Mouse (Mus musculus): ENCODE measurements around the gene Sln. TPM values are rescaled to one million over a fixed set of nuclear protein-coding genes. Genes with fewer than 3 reads are reported as not detected.

Sln gene
- total RNA-seq, 2 experiments from 2014 or later: 81.9 to 86.0 TPM

GRCm38 (mm10) chr9:53903215-53903842, 53.4 kb downstream of the Sln start:
- no peak for DNase-seq

Other genes with a start within 250 kb of the Sln start
- 100 to 1,000 TPM; 340 to 351 TPM for gene Acat1, start 239.8 kb upstream of the Sln start, total RNA-seq (2021)
- gene Cul5, start 180.2 kb upstream of the Sln start, total RNA-seq (2021): 10 to 100 TPM; 48.4 to 48.6 TPM
- gene Rab39, start 143.9 kb upstream of the Sln start, total RNA-seq (2021): under 1 TPM; 0.23 to 0.25 TPM
- under 1 TPM in 1 of 2 experiments, not detected in 1; 0.15 TPM for gene Slc35f2, start 78.6 kb upstream of the Sln start, total RNA-seq (2021)
- under 1 TPM in 1 of 2 experiments, not detected in 1; 0.21 TPM for gene Elmod1, start 125.1 kb downstream of the Sln start, total RNA-seq (2021)
- under 1 TPM; 0.20 to 0.44 TPM for gene Tnfaip8l3, start 218.2 kb downstream of the Sln start, total RNA-seq (2021)